ENCODE assay signal across 7 mouse cellular contexts in genomic region chr9:76323186-76323701, GRCm38 (mm10). TPM values are rescaled to one million over a fixed set of nuclear protein-coding genes. Genes with fewer than 3 reads are reported as not detected.
DNase-seq lines count a peak whose midpoint lies in the region; ATAC-seq lines count a peak whose summit lies in the region.

No protein-coding gene starts in this region.

- ATAC-seq in lung, embryonic 16.5 days (ENCODE audit: low read depth): 0 out of 2 replicates have a peak, but pooled peaks have one; percentile 57
- peak; percentile 85 for ATAC-seq in midbrain, embryonic 16.5 days
- no peak for ATAC-seq in erythroblast, adult 5-6 weeks (replicated peaks; ENCODE audit: low FRiP score, poor library complexity, severe bottlenecking)

- intact Hi-C loops in left cerebral cortex, postnatal 14 days (cut with DNase I): no loop called here

- H3K4me3 ChIP-seq in lung, embryonic 16.5 days (ENCODE audit: low read length): peak overlapping the region; percentile 48
- H3K4me3 ChIP-seq in midbrain, embryonic 16.5 days (ENCODE audit: low read depth, low read length): peak overlapping the region; percentile 54

- 1% methylated on average over 29 of the region's 29 CpGs for WGBS in lung, embryonic 16.5 days
- 0% methylated on average over 29 of the region's 29 CpGs for WGBS in midbrain, embryonic 16.5 days

- H3K36me3 ChIP-seq in lung, embryonic 16.5 days (ENCODE audit: control insufficient read depth, insufficient read depth, low read length): no peaks in the 10 kb centered on the region
- H3K36me3 ChIP-seq in midbrain, embryonic 16.5 days (ENCODE audit: control insufficient read depth, insufficient read depth, low read length): no peaks in the 10 kb centered on the region

- no peak overlapping the region for H3K27ac ChIP-seq in lung, embryonic 16.5 days (ENCODE audit: low read length)
- H3K27ac ChIP-seq in midbrain, embryonic 16.5 days (ENCODE audit: low read length): peak overlapping the region; percentile 68

- peak overlapping the region; percentile 5 for H3K9ac ChIP-seq in lung, embryonic 16.5 days (ENCODE audit: low read length)
- peak overlapping the region; percentile 60 for H3K9ac ChIP-seq in midbrain, embryonic 16.5 days (ENCODE audit: low read depth, low read length)

- no peaks in the 10 kb centered on the region for H3K9me3 ChIP-seq in lung, embryonic 16.5 days (ENCODE audit: control insufficient read depth, low read length)
- no peaks in the 10 kb centered on the region for H3K9me3 ChIP-seq in midbrain, embryonic 16.5 days (replicated peaks; ENCODE audit: control insufficient read depth, low read length, poor library complexity, severe bottlenecking)

- DNase-seq in lung, postnatal 36 days: no peak
- DNase-seq in embryo, embryonic 10.5 days (ENCODE audit: low spot score): peak; percentile 78
- DNase-seq in frontal cortex, postnatal 10 days (ENCODE audit: low spot score in 2 of 2): peak; percentile 4 to 33
- DNase-seq in left cerebral cortex, postnatal 14 days (ENCODE audit: low spot score in 2 of 2): peak; percentile 13 to 37

- H3K4me2 ChIP-seq in lung, embryonic 16.5 days (ENCODE audit: low read depth, low read length): peak overlapping the region; percentile 84
- peak overlapping the region; percentile 75 for H3K4me2 ChIP-seq in midbrain, embryonic 16.5 days (ENCODE audit: low read length)

- H3K4me1 ChIP-seq in lung, embryonic 16.5 days (replicated peaks; ENCODE audit: control insufficient read depth, insufficient read depth, low read length): peaks cover 8% of the 10 kb centered on the region; the same call in 1 of the 2 replicates
- peaks cover 8% of the 10 kb centered on the region; the same call in 1 of the 2 replicates for H3K4me1 ChIP-seq in midbrain, embryonic 16.5 days (ENCODE audit: control insufficient read depth, insufficient read depth, low read length)

- peaks cover 21% of the 10 kb centered on the region for H3K27me3 ChIP-seq in lung, embryonic 16.5 days (ENCODE audit: control insufficient read depth, insufficient read depth, low read depth, low read length)
- H3K27me3 ChIP-seq in midbrain, embryonic 16.5 days (ENCODE audit: control insufficient read depth, insufficient read depth, low read depth, low read length): no peaks in the 10 kb centered on the region

RNA-seq across cellular contexts. Expression of gene Hcrtr2, which starts 0.4 kb away (rescaled TPM):
- polyA plus RNA-seq in lung, embryonic 16.5 days (2015; fragmentation: Nextera tagmentation; extraction: Ambion mirVana): 0.09 and 0.25 TPM in 2 replicates
- total RNA-seq in left cerebral cortex, postnatal 14 days (2021): 1 to 10 TPM; 2.8 to 3.9 TPM
- 11.5 and 12.5 TPM in 2 replicates for polyA plus RNA-seq in midbrain, embryonic 16.5 days (2015; fragmentation: Nextera tagmentation; extraction: Ambion mirVana)
- not detected in 2 replicates for total RNA-seq in erythroblast, adult 5-6 weeks (2015; ENCODE audit: low replicate concordance)
- not detected in 2 replicates for total RNA-seq in erythroblast, adult 5-6 weeks (2017; ENCODE audit: low replicate concordance)
